ENCODE assay signal across 12 mouse cellular contexts in genomic region chrX:163879039-163879438, GRCm38 (mm10).
"Had no signal": no experiment of that assay in that cellular context is flagged by ENCODE, and none has a peak within 500 bp of the region (broad histone marks: within the 10 kb centered on the region; RNA-seq: fewer than 3 reads in every experiment).

No protein-coding gene starts in this region.

- H3K4me1 ChIP-seq: liver, embryonic 15.5 days; midbrain, embryonic 10.5 days; neural tube, embryonic 13.5 days; stomach, embryonic 15.5 days had no signal

- H3K27ac ChIP-seq: limb, embryonic 10.5 days; liver, embryonic 15.5 days; midbrain, embryonic 10.5 days; neural tube, embryonic 13.5 days had no signal

- H3K4me2 ChIP-seq: liver, embryonic 11.5 days; liver, embryonic 15.5 days; neural tube, embryonic 13.5 days; stomach, embryonic 15.5 days had no signal

- H3K4me3 ChIP-seq: left cerebral cortex, adult 2 months; limb, embryonic 10.5 days; liver, embryonic 15.5 days; midbrain, embryonic 10.5 days; neural tube, embryonic 13.5 days; stomach, embryonic 15.5 days had no signal

- H3K36me3 ChIP-seq: limb, embryonic 10.5 days; liver, embryonic 15.5 days; midbrain, embryonic 10.5 days; neural tube, embryonic 13.5 days; stomach, embryonic 15.5 days had no signal

- ATAC-seq: lung, postnatal 0 days had no signal

- H3K27me3 ChIP-seq: liver, embryonic 15.5 days; stomach, embryonic 15.5 days had no signal

- DNase-seq: midbrain, embryonic 14.5 days; right cerebral cortex, postnatal 4 days; spleen, adult 18-20 months; thymus, postnatal 25 days had no signal

- H3K9ac ChIP-seq: liver, embryonic 15.5 days; neural tube, embryonic 13.5 days; stomach, embryonic 15.5 days had no signal

- H3K9me3 ChIP-seq: limb, embryonic 10.5 days; liver, embryonic 15.5 days; midbrain, embryonic 10.5 days; neural tube, embryonic 13.5 days; stomach, embryonic 15.5 days had no signal
